Mouse (Mus musculus) megakaryocyte, embryonic 14.5 days (primary cell): Measurements from ENCODE around the gene Lztr1. TPM values are rescaled to one million over a fixed set of nuclear protein-coding genes. Genes with fewer than 3 reads are reported as not detected.

Source experiments
- H3K27me3 ChIP-seq: replicated peaks from 2 replicates; pipeline ENCODE3; 2012; ENCODE audit warnings: inconsistent platforms
- H3K36me3 ChIP-seq: replicated peaks from 2 replicates; pipeline ENCODE3; 2012; ENCODE audit warnings: low read length, inconsistent platforms, mixed read lengths
- H3K4me1 ChIP-seq: 2 replicates; pipeline ENCODE4 v1.6.1; 2012; ENCODE audit warnings: inconsistent platforms
- H3K4me3 ChIP-seq: replicated peaks from 2 replicates; pipeline ENCODE3; 2012; ENCODE audit warnings: moderate library complexity, mild to moderate bottlenecking, inconsistent platforms
- H3K9me3 ChIP-seq: 2 replicates; pipeline ENCODE4 v1.6.1; 2012; ENCODE audit warnings: inconsistent platforms
- FLI1 ChIP-seq: IDR thresholded peaks from 2 replicates; pipeline ENCODE4 v1.6.1; 2012; ENCODE audit warnings: low read length, inconsistent platforms, mixed read lengths
- GATA1 ChIP-seq: IDR thresholded peaks from 3 replicates; pipeline ENCODE4 v1.6.1; 2012; ENCODE audit warnings: mixed read lengths, low read length, inconsistent platforms, borderline replicate concordance
- polyA plus RNA-seq: library from polyadenylated mRNA; stranded (reverse); fragments of >175 nt; gene quantifications from 2 replicates; pipeline ENCODE4 v1.2.3, GENCODE M21; 2012; ENCODE audit warnings: low replicate concordance; ENCODE audit not compliant: insufficient read depth

Lztr1 gene
- polyA plus RNA-seq: 8.5 and 18.4 TPM in 2 replicates

- no peaks in the 10 kb centered on the region for H3K9me3 ChIP-seq
- H3K36me3 ChIP-seq: peaks cover 36% of the 10 kb centered on the region
- no peak for TF ChIP-seq GATA1
- 0 out of 2 replicates have a peak, but pooled peaks have one; percentile 34 for TF ChIP-seq FLI1
Measured at GRCm38 (mm10) chr16:17508546-17509239, at the start of gene Lztr1. Lztr1 (plus strand) TSS chr16:17508688.

DNA sequence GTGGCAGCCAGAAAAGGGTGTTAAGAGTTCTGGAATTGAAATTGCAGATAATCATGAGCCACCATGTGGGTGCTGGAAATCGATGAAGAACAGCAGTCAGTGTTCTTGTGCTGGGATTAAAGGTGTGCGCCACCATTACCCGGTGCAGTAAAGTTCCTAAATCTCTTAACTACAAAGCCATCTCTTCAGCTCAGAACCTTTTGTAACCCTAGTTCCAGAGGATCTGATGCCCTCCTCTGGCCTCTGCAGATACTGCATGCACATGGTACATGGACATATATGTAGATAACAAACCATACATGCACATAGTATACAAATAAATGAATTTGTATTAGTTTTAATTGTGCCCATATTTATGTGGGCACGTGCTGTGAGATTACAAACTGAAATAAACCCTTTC, 48.2 kb upstream of the Lztr1 start:
- Histone ChIP-seq H3K4me1 (peaks cover 87% of the 10 kb centered on the region), H3K27me3 (no peaks in the 10 kb centered on the region), H3K36me3 (peaks cover 69% of the 10 kb centered on the region), H3K4me3 (no peak overlapping the region), H3K9me3 (no peaks in the 10 kb centered on the region)
- TF ChIP-seq FLI1 (no peak), GATA1 (no peak)

More at GRCm38 (mm10) chr16:17508546-17509239, at the start of gene Lztr1:
- Histone ChIP-seq H3K27me3 (peaks cover 24% of the 10 kb centered on the region), H3K4me3 (peak within 1 kb of the TSS; percentile 93), H3K4me1 (peaks cover 46% of the 10 kb centered on the region)

DNA sequence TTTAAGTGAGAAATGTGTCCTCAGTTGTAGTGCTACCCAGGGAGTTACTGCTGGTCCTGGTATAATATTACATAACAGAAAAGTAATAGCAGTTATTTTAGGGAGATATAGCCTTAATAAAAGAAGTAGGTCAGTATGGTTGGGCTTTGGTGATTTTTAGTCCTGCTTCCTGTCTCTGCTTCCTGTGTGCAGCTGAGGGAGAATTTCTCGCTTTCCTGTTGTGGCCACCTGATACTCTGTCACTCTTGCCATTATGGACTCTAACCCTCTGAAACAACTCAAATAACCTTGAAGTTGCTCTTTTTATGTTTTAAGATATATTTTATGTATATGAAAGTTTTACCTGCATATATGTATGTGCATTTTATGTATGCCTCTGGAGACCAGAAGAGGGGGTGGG, 46.9 kb upstream of the Lztr1 start:
- TF ChIP-seq GATA1 (no peak), FLI1 (no peak)

DNA sequence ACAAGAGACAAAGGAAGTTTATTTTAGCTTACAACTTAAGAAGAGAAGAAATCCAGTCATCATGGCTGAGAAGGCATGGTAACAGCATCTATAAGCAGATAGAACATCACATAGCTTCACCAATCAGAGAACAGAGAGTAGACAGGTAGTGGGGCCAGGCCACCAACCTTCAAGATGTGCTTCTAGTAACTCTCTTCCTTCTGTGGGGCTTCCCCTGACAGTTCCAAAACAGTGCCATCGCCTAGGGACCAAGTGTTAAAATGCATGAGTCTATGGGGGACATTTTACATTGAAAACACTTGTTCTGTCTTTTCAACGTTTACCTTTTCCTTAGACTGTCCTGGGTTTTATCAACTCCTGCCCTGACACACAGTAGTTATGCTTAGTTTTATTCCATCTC, 45.3 kb upstream of the Lztr1 start:
- Histone ChIP-seq H3K4me3 (no peak overlapping the region), H3K4me1 (peaks cover 73% of the 10 kb centered on the region), H3K9me3 (no peaks in the 10 kb centered on the region), H3K27me3 (no peaks in the 10 kb centered on the region), H3K36me3 (peaks cover 56% of the 10 kb centered on the region)
- TF ChIP-seq FLI1 (no peak), GATA1 (no peak)

More for the DNA sequence above, 46.9 kb upstream of the Lztr1 start:
- Histone ChIP-seq H3K36me3 (peaks cover 58% of the 10 kb centered on the region), H3K9me3 (no peaks in the 10 kb centered on the region), H3K4me1 (peaks cover 75% of the 10 kb centered on the region), H3K4me3 (peak overlapping the region; percentile 33), H3K27me3 (no peaks in the 10 kb centered on the region)

- Histone ChIP-seq H3K9me3 (no peaks in the 10 kb centered on the region), H3K4me1 (peaks cover 44% of the 10 kb centered on the region), H3K4me3 (no peak overlapping the region), H3K36me3 (peaks cover 71% of the 10 kb centered on the region), H3K27me3 (no peaks in the 10 kb centered on the region)
- no peak for TF ChIP-seq GATA1
- no peak for TF ChIP-seq FLI1
Measured at GRCm38 (mm10) chr16:17466875-17467663, 41.4 kb upstream of the Lztr1 start.

DNA sequence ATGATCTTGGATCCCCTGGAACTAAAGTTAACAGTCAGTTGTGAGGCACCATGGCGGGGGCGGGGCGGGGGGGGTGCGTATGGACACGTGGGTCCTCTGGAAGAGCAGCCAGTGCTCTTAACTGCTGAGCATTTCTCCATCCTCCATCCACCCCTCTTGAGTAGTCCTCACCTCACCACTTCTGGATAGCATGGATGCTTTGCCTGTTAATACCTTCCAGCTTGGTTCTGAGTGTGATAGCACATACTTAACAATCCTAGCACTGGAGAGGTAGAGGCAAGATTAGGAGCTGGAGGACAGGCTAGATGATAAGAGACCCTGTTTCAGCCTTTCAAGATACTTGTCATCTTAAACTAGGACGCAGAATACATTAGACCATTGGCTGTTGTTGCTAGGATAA, 36.0 kb upstream of the Lztr1 start:
- H3K4me1 ChIP-seq: peaks cover 44% of the 10 kb centered on the region
- H3K27me3 ChIP-seq: no peaks in the 10 kb centered on the region
- H3K9me3 ChIP-seq: no peaks in the 10 kb centered on the region
- peaks cover 78% of the 10 kb centered on the region for H3K36me3 ChIP-seq
- TF ChIP-seq GATA1: no peak
- TF ChIP-seq FLI1: no peak
- no peak overlapping the region for H3K4me3 ChIP-seq

DNA sequence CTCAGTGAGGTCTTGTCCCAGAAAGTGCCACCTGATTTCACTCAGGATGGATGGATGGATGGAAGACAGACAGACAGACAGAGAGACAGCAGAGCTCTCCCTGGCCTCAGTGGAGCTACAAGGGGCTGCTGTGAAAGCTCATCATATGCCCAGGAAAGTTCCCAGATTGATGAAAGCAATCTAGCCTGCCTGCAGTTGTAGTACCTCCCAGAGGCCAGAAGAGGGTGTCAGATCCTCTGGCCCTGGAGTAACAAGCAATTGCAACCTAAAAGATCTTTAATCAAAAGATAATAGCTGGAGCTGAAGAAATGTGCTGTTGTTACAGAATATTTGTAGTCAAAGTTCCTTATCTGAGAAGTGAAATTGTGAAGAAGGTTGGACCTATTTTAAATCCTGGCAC, 34.4 kb upstream of the Lztr1 start:
- H3K4me3 ChIP-seq: no peak overlapping the region
- H3K27me3 ChIP-seq: no peaks in the 10 kb centered on the region
- H3K36me3 ChIP-seq: peaks cover 77% of the 10 kb centered on the region
- TF ChIP-seq GATA1 (no peak), FLI1 (no peak)
- H3K9me3 ChIP-seq: no peaks in the 10 kb centered on the region
- peaks cover 50% of the 10 kb centered on the region for H3K4me1 ChIP-seq

DNA sequence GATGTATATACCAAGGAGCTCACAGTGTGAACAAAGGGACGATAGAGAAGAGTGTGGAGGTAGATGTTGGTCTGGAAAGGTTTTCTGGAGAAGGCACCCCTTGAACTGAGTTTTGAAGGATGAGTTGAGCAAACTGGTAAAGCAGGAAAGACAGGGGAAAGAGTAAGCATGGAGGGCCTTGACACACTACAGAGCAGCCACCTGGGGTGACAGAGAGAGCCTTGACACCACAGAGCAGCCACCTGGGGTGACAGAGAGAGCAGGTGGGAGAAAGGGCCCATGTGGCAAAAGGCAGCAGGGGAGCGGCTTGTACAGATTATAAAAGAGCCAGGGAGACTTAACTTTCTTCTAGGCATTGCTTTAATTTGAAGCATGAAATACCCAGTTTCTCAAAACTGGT, 33.7 kb upstream of the Lztr1 start:
- Histone ChIP-seq H3K4me3 (no peak overlapping the region), H3K4me1 (peaks cover 49% of the 10 kb centered on the region), H3K9me3 (no peaks in the 10 kb centered on the region), H3K27me3 (no peaks in the 10 kb centered on the region), H3K36me3 (peaks cover 74% of the 10 kb centered on the region)
- TF ChIP-seq FLI1 (no peak), GATA1 (no peak)

DNA sequence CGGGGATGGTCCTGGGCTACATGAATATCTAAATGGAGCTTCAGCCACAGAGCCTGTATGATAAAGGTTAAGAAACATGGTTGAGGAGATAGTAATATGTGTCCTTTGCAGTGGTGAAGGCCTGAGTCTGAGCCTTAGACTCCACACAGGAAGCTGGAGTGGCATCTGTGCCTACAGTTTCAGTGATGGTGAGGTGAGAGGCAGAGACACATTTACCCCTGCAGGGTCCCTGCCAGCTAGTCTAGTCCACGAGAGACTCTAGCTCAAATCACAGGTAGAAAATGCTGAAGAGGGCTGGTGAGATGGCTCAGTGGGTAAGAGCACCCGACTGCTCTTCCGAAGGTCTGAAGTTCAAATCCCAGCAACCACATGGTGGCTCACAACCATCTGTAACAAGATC, 33.2 kb upstream of the Lztr1 start:
- Histone ChIP-seq H3K4me1 (peaks cover 53% of the 10 kb centered on the region), H3K27me3 (no peaks in the 10 kb centered on the region), H3K4me3 (no peak overlapping the region), H3K9me3 (no peaks in the 10 kb centered on the region), H3K36me3 (peaks cover 72% of the 10 kb centered on the region)
- TF ChIP-seq FLI1 (no peak), GATA1 (no peak)
